Mouse (Mus musculus): Measurements from ENCODE around the gene Coro2b. TPM values are rescaled to one million over a fixed set of nuclear protein-coding genes. Genes with fewer than 3 reads are reported as not detected.

The Coro2b gene
- polyA plus RNA-seq, 1 experiment from 2014 or later = 33.4 TPM

DNA sequence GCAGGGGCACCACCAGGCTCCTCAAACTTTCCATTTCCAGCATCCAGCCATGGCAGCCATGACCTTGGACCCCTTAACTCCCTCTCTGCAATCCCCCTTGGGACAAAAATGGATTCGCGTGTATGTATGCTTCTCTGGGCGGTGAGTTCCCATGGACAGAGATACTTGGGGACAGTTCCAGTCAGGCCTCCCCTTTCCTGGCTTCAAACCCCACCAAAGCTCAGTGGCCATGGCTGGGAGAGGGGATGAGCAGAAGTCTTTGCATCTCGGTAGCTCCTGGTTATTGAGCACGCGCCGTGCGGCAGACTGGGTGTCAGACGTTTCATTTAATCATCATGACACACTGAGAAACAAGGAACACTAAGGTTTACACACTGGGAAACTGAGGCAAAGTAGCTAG is 56.7 kb downstream of the Coro2b start:
- WGBS = 85% methylated on average over 9 of the region's 9 CpGs
- Histone ChIP-seq H3K9ac (ENCODE audit: low read depth, low read length) (no peak overlapping the region), H3K27ac (ENCODE audit: low read length) (peak overlapping the region; percentile 81), H3K27me3 (ENCODE audit: control insufficient read depth, insufficient read depth, low read depth, low read length) (no peaks in the 10 kb centered on the region), H3K36me3 (ENCODE audit: control insufficient read depth, insufficient read depth, low read length) (no peaks in the 10 kb centered on the region), H3K4me2 (ENCODE audit: low read length) (no peak overlapping the region), H3K9me3 (replicated peaks; ENCODE audit: control insufficient read depth, low read length, poor library complexity, severe bottlenecking) (no peaks in the 10 kb centered on the region), H3K4me1 (ENCODE audit: control insufficient read depth, insufficient read depth, low read length) (peaks cover 29% of the 10 kb centered on the region), H3K4me3 (ENCODE audit: low read depth, low read length) (no peak overlapping the region)
- no peak for ATAC-seq

DNA sequence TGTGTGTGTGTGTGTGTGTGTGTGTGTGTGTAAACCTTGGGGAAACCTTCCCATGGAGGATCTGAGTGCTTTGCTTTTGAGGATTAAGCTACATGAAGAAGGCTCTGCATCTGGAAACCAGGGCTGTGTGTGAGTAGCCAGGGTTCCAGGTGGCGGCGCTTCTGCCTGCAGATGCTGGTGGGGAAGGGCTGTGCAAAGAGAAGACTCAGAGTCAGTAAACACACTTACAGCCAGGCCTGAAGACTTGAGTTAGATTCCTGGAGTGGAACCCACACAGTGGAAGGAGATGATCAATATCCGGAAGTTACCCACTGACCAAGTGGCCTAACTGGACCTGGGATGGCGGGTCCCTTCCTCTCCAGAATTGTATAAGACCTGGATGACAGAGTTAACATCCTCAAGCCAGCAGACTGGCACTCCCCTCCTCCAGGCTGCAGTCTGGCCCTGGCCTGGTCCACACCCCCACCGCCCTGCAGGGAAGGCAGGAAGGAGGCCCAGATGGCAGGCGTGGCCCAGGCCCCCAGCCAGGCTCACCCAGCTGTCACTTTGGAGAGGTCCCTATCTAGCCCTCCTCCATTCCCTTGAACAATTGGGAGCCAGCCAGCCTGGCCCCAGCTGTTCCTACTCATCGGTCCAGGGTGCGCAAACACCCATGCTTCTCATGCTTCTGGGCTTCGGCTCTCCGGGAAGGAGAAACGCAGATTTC is 59.9 kb downstream of the Coro2b start:
- Histone ChIP-seq H3K27me3 (ENCODE audit: control insufficient read depth, insufficient read depth, low read depth, low read length) (no peaks in the 10 kb centered on the region), H3K4me3 (ENCODE audit: low read depth, low read length) (no peak overlapping the region), H3K4me2 (ENCODE audit: low read length) (no peak overlapping the region), H3K9me3 (replicated peaks; ENCODE audit: control insufficient read depth, low read length, poor library complexity, severe bottlenecking) (no peaks in the 10 kb centered on the region), H3K4me1 (ENCODE audit: control insufficient read depth, insufficient read depth, low read length) (peaks cover 29% of the 10 kb centered on the region), H3K9ac (ENCODE audit: low read depth, low read length) (peak overlapping the region; percentile 14; the same call in 1 of the 2 replicates), H3K27ac (ENCODE audit: low read length) (peak overlapping the region; percentile 68), H3K36me3 (ENCODE audit: control insufficient read depth, insufficient read depth, low read length) (no peaks in the 10 kb centered on the region)
- WGBS = 43% methylated on average over 11 of the region's 11 CpGs
- ATAC-seq = no peak

DNA sequence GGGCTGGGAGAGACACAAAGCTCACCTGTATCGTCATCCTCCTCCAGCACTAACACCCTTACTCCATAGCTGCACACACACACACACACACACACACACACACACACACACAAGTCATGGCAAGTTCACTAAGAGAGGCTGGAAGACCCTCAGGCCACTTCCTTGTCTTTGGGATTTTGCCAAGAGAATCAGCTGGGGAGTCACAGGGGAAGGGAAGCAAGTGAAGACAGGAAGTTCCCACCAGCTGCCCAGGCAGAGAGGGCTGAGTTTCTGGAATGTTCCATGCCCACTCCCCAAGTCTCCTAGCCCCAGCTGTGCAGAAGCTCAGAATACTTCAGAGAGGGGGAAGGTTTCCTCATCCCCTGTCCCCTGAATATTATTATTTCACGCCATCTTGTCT is 62.6 kb downstream of the Coro2b start:
- Histone ChIP-seq H3K4me1 (ENCODE audit: control insufficient read depth, insufficient read depth, low read length) (peaks cover 18% of the 10 kb centered on the region), H3K4me2 (ENCODE audit: low read length) (no peak overlapping the region), H3K9me3 (replicated peaks; ENCODE audit: control insufficient read depth, low read length, poor library complexity, severe bottlenecking) (no peaks in the 10 kb centered on the region), H3K27me3 (ENCODE audit: control insufficient read depth, insufficient read depth, low read depth, low read length) (no peaks in the 10 kb centered on the region), H3K27ac (ENCODE audit: low read length) (no peak overlapping the region), H3K4me3 (ENCODE audit: low read depth, low read length) (no peak overlapping the region), H3K36me3 (ENCODE audit: control insufficient read depth, insufficient read depth, low read length) (no peaks in the 10 kb centered on the region), H3K9ac (ENCODE audit: low read depth, low read length) (no peak overlapping the region)
- ATAC-seq = no peak
- 92% methylated on average over 2 of the region's 2 CpGs for WGBS

DNA sequence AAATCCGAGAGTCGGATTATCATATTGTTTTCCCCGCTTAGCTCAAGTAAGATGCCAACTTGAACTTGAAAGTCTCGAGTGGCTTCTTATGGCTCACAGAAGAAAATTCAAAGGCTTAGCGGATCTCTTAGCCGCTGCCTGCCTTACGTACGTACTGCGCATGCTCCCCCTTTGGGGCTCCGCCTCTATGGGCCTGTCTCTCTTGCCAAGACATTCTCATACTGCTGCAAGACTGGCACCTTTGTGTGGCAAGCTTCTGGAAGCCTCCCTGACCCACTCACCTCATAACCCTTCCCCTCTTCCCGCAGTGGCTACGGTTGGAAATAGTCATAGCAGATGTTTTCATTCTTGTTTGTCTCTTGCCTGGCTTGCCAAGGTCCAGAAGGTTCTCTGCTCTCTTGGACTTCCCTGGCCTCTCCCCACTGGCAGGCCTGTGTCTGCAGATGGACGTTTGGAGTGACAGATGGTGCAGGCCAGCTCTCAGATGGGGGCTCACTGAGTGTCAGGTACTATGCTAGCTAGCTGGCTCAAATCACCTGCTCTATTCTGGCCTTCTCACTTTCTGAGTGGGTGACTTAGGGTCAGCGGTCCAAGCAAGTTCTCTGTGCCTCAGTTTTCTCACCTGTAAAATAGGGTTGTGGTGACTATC is 65.2 kb downstream of the Coro2b start:
- no peak overlapping the region for H3K27ac ChIP-seq (ENCODE audit: low read length)
- peaks cover 22% of the 10 kb centered on the region for H3K4me1 ChIP-seq (ENCODE audit: control insufficient read depth, insufficient read depth, low read length)
- no peak overlapping the region for H3K9ac ChIP-seq (ENCODE audit: low read depth, low read length)
- no peaks in the 10 kb centered on the region for H3K36me3 ChIP-seq (ENCODE audit: control insufficient read depth, insufficient read depth, low read length)
- ATAC-seq = no peak
- H3K27me3 ChIP-seq (ENCODE audit: control insufficient read depth, insufficient read depth, low read depth, low read length) = no peaks in the 10 kb centered on the region
- H3K9me3 ChIP-seq (replicated peaks; ENCODE audit: control insufficient read depth, low read length, poor library complexity, severe bottlenecking) = no peaks in the 10 kb centered on the region
- 76% methylated on average over 14 of the region's 14 CpGs for WGBS
- no peak overlapping the region for H3K4me3 ChIP-seq (ENCODE audit: low read depth, low read length)
- H3K4me2 ChIP-seq (ENCODE audit: low read length) = no peak overlapping the region

DNA sequence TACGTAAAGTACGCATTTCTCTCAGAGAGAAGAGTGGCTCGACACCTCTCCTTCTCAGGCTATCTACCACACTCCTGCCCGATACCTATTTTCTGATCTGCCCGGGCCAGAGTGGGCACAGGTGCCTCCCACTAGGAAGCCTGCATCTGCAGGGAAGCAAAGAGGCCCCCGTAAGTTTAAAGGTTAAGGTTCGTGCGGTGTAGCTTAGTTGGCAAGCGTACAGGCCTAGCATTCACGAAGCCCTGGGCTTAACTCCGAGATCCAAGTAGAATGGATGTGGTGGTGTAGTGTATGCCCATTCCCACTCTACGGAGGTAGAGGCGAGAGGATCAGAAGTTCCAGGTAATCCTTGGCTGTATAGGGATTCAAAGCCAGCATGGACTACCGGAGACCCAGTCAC is 65.8 kb downstream of the Coro2b start:
- no peak overlapping the region for H3K27ac ChIP-seq (ENCODE audit: low read length)

DNA sequence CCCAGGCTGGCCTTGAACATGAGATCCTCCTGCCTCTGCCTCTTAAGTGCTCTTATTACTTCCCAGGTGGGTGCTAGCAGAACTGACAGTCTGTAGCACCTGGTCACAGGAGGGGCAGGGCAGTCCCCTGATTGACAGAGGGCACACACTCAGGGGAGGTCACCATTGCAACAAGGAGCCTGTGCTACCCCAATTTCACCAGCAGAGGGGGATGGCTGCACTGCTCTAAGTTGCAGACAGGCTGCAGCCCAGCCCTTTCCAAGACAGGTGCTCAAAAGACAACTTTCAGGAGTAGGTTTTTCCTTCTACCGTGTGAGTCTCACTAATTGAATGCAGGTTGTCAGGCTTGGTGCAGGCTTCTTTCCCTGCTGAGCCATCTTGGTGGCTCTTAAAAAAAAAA is 66.4 kb downstream of the Coro2b start:
- H3K4me2 ChIP-seq (ENCODE audit: low read length) = no peak overlapping the region
- no peaks in the 10 kb centered on the region for H3K9me3 ChIP-seq (replicated peaks; ENCODE audit: control insufficient read depth, low read length, poor library complexity, severe bottlenecking)
- H3K4me3 ChIP-seq (ENCODE audit: low read depth, low read length) = no peak overlapping the region
- no peaks in the 10 kb centered on the region for H3K27me3 ChIP-seq (ENCODE audit: control insufficient read depth, insufficient read depth, low read depth, low read length)
- no peak overlapping the region for H3K9ac ChIP-seq (ENCODE audit: low read depth, low read length)
- WGBS = 18% methylated on average over 1 of the region's 1 CpGs
- peak; percentile 60 for ATAC-seq
- H3K36me3 ChIP-seq (ENCODE audit: control insufficient read depth, insufficient read depth, low read length) = no peaks in the 10 kb centered on the region
- no peak overlapping the region for H3K27ac ChIP-seq (ENCODE audit: low read length)
- peaks cover 22% of the 10 kb centered on the region for H3K4me1 ChIP-seq (ENCODE audit: control insufficient read depth, insufficient read depth, low read length)

More for the DNA sequence above, 65.8 kb downstream of the Coro2b start:
- no peaks in the 10 kb centered on the region for H3K27me3 ChIP-seq (ENCODE audit: control insufficient read depth, insufficient read depth, low read depth, low read length)
- peaks cover 22% of the 10 kb centered on the region for H3K4me1 ChIP-seq (ENCODE audit: control insufficient read depth, insufficient read depth, low read length)
- no peak for ATAC-seq
- 90% methylated on average over 14 of the region's 14 CpGs for WGBS
- H3K36me3 ChIP-seq (ENCODE audit: control insufficient read depth, insufficient read depth, low read length) = no peaks in the 10 kb centered on the region
- no peak overlapping the region for H3K9ac ChIP-seq (ENCODE audit: low read depth, low read length)
- H3K4me2 ChIP-seq (ENCODE audit: low read length) = no peak overlapping the region
- H3K4me3 ChIP-seq (ENCODE audit: low read depth, low read length) = no peak overlapping the region
- H3K9me3 ChIP-seq (replicated peaks; ENCODE audit: control insufficient read depth, low read length, poor library complexity, severe bottlenecking) = no peaks in the 10 kb centered on the region

DNA sequence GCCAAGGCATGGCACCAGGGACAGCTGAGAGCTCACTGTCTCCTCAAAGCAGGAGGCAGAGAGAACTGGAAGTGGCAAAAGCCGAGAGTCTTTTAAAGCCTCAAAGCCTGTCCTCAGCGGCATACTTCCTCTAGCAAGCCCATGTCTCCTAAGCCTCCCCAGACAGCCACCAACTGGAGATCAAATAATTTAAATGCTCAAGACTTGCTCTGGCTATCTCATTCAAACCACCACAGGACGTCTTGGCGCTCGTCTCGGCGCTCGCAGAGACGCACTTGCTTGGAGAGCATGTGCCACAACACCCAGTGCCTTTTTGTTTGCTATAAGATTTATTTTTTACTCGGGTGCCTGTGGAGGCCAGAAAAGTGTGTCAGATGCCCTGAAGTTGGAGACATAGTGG is 67.1 kb downstream of the Coro2b start:
- ATAC-seq = no peak
- Histone ChIP-seq H3K4me1 (ENCODE audit: control insufficient read depth, insufficient read depth, low read length) (peaks cover 22% of the 10 kb centered on the region), H3K9me3 (replicated peaks; ENCODE audit: control insufficient read depth, low read length, poor library complexity, severe bottlenecking) (no peaks in the 10 kb centered on the region)

DNA sequence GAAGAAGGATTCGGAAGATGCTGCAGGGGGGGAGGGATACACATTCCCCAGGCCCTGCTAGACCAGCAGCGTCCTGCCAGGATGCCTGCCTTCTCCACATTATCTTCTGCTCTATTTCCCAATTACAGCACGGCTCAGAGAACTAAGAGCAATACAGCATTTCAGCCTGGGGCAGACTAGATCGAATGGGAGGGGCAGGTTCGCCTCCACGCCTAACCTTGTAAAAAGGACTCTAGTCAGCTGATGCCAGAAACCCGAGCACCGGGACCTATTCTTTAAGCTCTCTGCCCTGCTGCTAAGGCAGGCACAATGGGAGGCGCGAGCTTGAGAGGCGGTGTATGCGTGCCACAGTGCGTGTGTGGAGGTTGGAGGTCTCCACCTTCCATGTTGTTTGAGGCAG is 67.7 kb downstream of the Coro2b start:
- no peak overlapping the region for H3K4me3 ChIP-seq (ENCODE audit: low read depth, low read length)
- WGBS = 21% methylated on average over 13 of the region's 13 CpGs
- H3K4me1 ChIP-seq (ENCODE audit: control insufficient read depth, insufficient read depth, low read length) = peaks cover 22% of the 10 kb centered on the region
- H3K4me2 ChIP-seq (ENCODE audit: low read length) = no peak overlapping the region
- H3K9ac ChIP-seq (ENCODE audit: low read depth, low read length) = no peak overlapping the region
- H3K27ac ChIP-seq (ENCODE audit: low read length) = peak overlapping the region; percentile 45; the same call in 1 of the 2 replicates
- no peaks in the 10 kb centered on the region for H3K27me3 ChIP-seq (ENCODE audit: control insufficient read depth, insufficient read depth, low read depth, low read length)
- H3K9me3 ChIP-seq (replicated peaks; ENCODE audit: control insufficient read depth, low read length, poor library complexity, severe bottlenecking) = no peaks in the 10 kb centered on the region
- ATAC-seq = peak; percentile 27; the same call in 1 of the 2 replicates
- no peaks in the 10 kb centered on the region for H3K36me3 ChIP-seq (ENCODE audit: control insufficient read depth, insufficient read depth, low read length)

More for the DNA sequence above, 67.1 kb downstream of the Coro2b start:
- Histone ChIP-seq H3K36me3 (ENCODE audit: control insufficient read depth, insufficient read depth, low read length) (no peaks in the 10 kb centered on the region), H3K4me3 (ENCODE audit: low read depth, low read length) (no peak overlapping the region), H3K9ac (ENCODE audit: low read depth, low read length) (no peak overlapping the region), H3K27ac (ENCODE audit: low read length) (peak overlapping the region; percentile 45; the same call in 1 of the 2 replicates), H3K27me3 (ENCODE audit: control insufficient read depth, insufficient read depth, low read depth, low read length) (no peaks in the 10 kb centered on the region), H3K4me2 (ENCODE audit: low read length) (no peak overlapping the region)
- WGBS = 67% methylated on average over 10 of the region's 10 CpGs

DNA sequence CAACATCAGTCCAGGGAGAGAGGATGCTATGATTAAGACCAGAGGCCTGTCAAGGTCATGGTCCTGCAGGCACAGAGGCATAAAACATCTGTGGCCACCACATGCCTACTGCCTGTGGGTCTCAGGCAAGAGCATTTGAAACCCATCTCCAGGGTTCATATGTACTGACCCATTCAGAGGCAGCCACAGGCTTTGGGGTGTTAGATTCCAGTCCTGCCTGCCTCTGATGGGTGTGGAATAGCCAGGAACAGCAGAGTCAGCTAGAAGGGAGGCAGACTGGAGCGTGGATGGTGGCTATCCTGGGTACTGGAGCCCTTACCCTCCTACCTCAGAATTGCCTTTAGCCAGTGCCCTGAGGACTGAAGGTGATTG is 69.4 kb downstream of the Coro2b start:
- Histone ChIP-seq H3K9ac (ENCODE audit: low read depth, low read length) (no peak overlapping the region), H3K36me3 (ENCODE audit: control insufficient read depth, insufficient read depth, low read length) (no peaks in the 10 kb centered on the region), H3K9me3 (replicated peaks; ENCODE audit: control insufficient read depth, low read length, poor library complexity, severe bottlenecking) (no peaks in the 10 kb centered on the region), H3K27ac (ENCODE audit: low read length) (no peak overlapping the region), H3K27me3 (ENCODE audit: control insufficient read depth, insufficient read depth, low read depth, low read length) (no peaks in the 10 kb centered on the region), H3K4me2 (ENCODE audit: low read length) (no peak overlapping the region), H3K4me1 (ENCODE audit: control insufficient read depth, insufficient read depth, low read length) (peaks cover 22% of the 10 kb centered on the region), H3K4me3 (ENCODE audit: low read depth, low read length) (no peak overlapping the region)
- whole genome bisulfite sequencing = 77% methylated on average over 1 of the region's 1 CpGs
- no peak for ATAC-seq

Measured in midbrain, embryonic 16.5 days (tissue).